Mouse (Mus musculus) neural tube, embryonic 11.5 days (tissue): ENCODE results near the gene Macrod2. TPM values are rescaled to one million over a fixed set of nuclear protein-coding genes. Genes with fewer than 3 reads are reported as not detected.

ENCODE experiments used
- ATAC-seq: fragments of 200-750 bp; cut with Nextera tagmentation; 2 replicates; pipeline ENCODE4 v1.8.0; 2017; ENCODE audit warnings: moderate number of reproducible peaks, mild to moderate bottlenecking, moderate TSS enrichment, moderate library complexity; ENCODE audit not compliant: insufficient read depth, low FRiP score, low TSS enrichment
- DNase-seq: peaks from one replicate; pipeline ENCODE4 v3.0.0-alpha.2; 2015; ENCODE audit warnings: low spot score
- H3K27ac ChIP-seq: fragments of 300-500 bp; sonication (generic); 2 replicates; pipeline ENCODE4 v1.5.1; 2014; ENCODE audit warnings: low read depth, mild to moderate bottlenecking, low read length
- H3K27me3 ChIP-seq: fragments of 300-500 bp; sonication (generic); 2 replicates; pipeline ENCODE4 v1.6.1; 2014; ENCODE audit warnings: mild to moderate bottlenecking, low read length, mixed read lengths; ENCODE audit not compliant: control insufficient read depth, insufficient read depth
- H3K36me3 ChIP-seq: fragments of 300-500 bp; sonication (generic); 2 replicates; pipeline ENCODE4 v1.6.1; 2014; ENCODE audit warnings: mild to moderate bottlenecking, low read length, moderate library complexity, mixed read lengths; ENCODE audit not compliant: control insufficient read depth, insufficient read depth
- H3K4me1 ChIP-seq: fragments of 300-500 bp; sonication (generic); 2 replicates; pipeline ENCODE4 v1.6.1; 2014; ENCODE audit warnings: low read length, mixed read lengths; ENCODE audit not compliant: control insufficient read depth, insufficient read depth
- H3K4me2 ChIP-seq: fragments of 300-500 bp; sonication (generic); 2 replicates; pipeline ENCODE4 v1.6.1; 2014; ENCODE audit warnings: low read depth, mild to moderate bottlenecking, moderate library complexity
- H3K4me3 ChIP-seq: fragments of 300-500 bp; sonication (generic); 2 replicates; pipeline ENCODE4 v1.5.1; 2014; ENCODE audit warnings: low read depth, low read length
- H3K9ac ChIP-seq: fragments of 300-500 bp; sonication (generic); 2 replicates; pipeline ENCODE4 v1.6.1; 2014; ENCODE audit warnings: mild to moderate bottlenecking, low read length
- H3K9me3 ChIP-seq: fragments of 300-500 bp; sonication (generic); 2 replicates; pipeline ENCODE4 v1.6.1; 2016; ENCODE audit warnings: low read length; ENCODE audit not compliant: control insufficient read depth
- WGBS: fragments of 180-500 bp; shearing (Covaris S2); extraction: QIAGEN DNeasy Blood & Tissue Kit; methylation state at CpG from one replicate; pipeline ENCODE4 v1.1.7; 2014; 5-methylcytosine and 5-hydroxymethylcytosine counted together
- polyA plus RNA-seq: library from polyadenylated mRNA; unstranded; fragments of >200 nt; fragmentation: Nextera tagmentation; extraction: Ambion mirVana; gene quantifications from 2 replicates; pipeline ENCODE4 v1.2.1, GENCODE M21; 2014

Gene Macrod2
- polyA plus RNA-seq, 1 experiment from 2014 or later, result 46.0 TPM

- 67% methylated on average over 1 of the region's 1 CpGs for WGBS
- ATAC-seq, result no peak
- no peak overlapping the region for H3K27ac ChIP-seq
These were observed 806.9 kb downstream of the Macrod2 start for GRCm38 (mm10) chr2:141202015-141202364.

GRCm38 (mm10) chr2:141211346-141211745 is 816.2 kb downstream of the Macrod2 start:
- Histone ChIP-seq H3K4me1 (no peaks in the 10 kb centered on the region), H3K9me3 (no peaks in the 10 kb centered on the region), H3K27me3 (no peaks in the 10 kb centered on the region), H3K9ac (no peak overlapping the region), H3K4me2 (no peak overlapping the region), H3K27ac (no peak overlapping the region), H3K36me3 (no peaks in the 10 kb centered on the region), H3K4me3 (no peak overlapping the region)
- WGBS, result 92% methylated on average over 5 of the region's 5 CpGs
- ATAC-seq (no peak), DNase-seq (no peak)

More at GRCm38 (mm10) chr2:141202015-141202364, 806.9 kb downstream of the Macrod2 start:
- H3K27me3 ChIP-seq, result no peaks in the 10 kb centered on the region
- no peak for DNase-seq
- no peak overlapping the region for H3K9ac ChIP-seq
- H3K4me1 ChIP-seq, result peaks cover 3% of the 10 kb centered on the region
- no peaks in the 10 kb centered on the region for H3K9me3 ChIP-seq
- H3K4me2 ChIP-seq, result no peak overlapping the region
- no peak overlapping the region for H3K4me3 ChIP-seq
- no peaks in the 10 kb centered on the region for H3K36me3 ChIP-seq

- 86% methylated on average over 2 of the region's 2 CpGs for WGBS
- DNase-seq, result no peak
- H3K9me3 ChIP-seq, result no peaks in the 10 kb centered on the region
- no peak for ATAC-seq
- H3K4me2 ChIP-seq, result no peak overlapping the region
- no peaks in the 10 kb centered on the region for H3K36me3 ChIP-seq
- no peaks in the 10 kb centered on the region for H3K4me1 ChIP-seq
- no peak overlapping the region for H3K27ac ChIP-seq
- H3K4me3 ChIP-seq, result no peak overlapping the region
- H3K9ac ChIP-seq, result no peak overlapping the region
- H3K27me3 ChIP-seq, result no peaks in the 10 kb centered on the region
These were observed 817.2 kb downstream of the Macrod2 start for GRCm38 (mm10) chr2:141212291-141212690.

- H3K4me2 ChIP-seq, result no peak overlapping the region
- H3K9me3 ChIP-seq, result no peaks in the 10 kb centered on the region
- no peaks in the 10 kb centered on the region for H3K27me3 ChIP-seq
- H3K9ac ChIP-seq, result no peak overlapping the region
- no peak for ATAC-seq
- no peaks in the 10 kb centered on the region for H3K36me3 ChIP-seq
- no peak overlapping the region for H3K27ac ChIP-seq
- H3K4me1 ChIP-seq, result no peaks in the 10 kb centered on the region
- 66% methylated on average over 2 of the region's 2 CpGs for WGBS
- H3K4me3 ChIP-seq, result no peak overlapping the region
- no peak for DNase-seq
These were observed 822.4 kb downstream of the Macrod2 start for GRCm38 (mm10) chr2:141217490-141217889.

GRCm38 (mm10) chr2:141217925-141218324 is 822.8 kb downstream of the Macrod2 start:
- H3K9ac ChIP-seq, result no peak overlapping the region
- no peaks in the 10 kb centered on the region for H3K27me3 ChIP-seq
- 91% methylated on average over 3 of the region's 3 CpGs for WGBS
- H3K4me1 ChIP-seq, result no peaks in the 10 kb centered on the region
- DNase-seq (no peak), ATAC-seq (no peak)
- no peak overlapping the region for H3K4me2 ChIP-seq
- H3K4me3 ChIP-seq, result no peak overlapping the region
- H3K36me3 ChIP-seq, result no peaks in the 10 kb centered on the region
- H3K27ac ChIP-seq, result no peak overlapping the region
- no peaks in the 10 kb centered on the region for H3K9me3 ChIP-seq

GRCm38 (mm10) chr2:141228809-141229208 is 833.7 kb downstream of the Macrod2 start:
- no peak for DNase-seq
- no peaks in the 10 kb centered on the region for H3K4me1 ChIP-seq
- 88% methylated on average over 1 of the region's 1 CpGs for WGBS

GRCm38 (mm10) chr2:141229820-141230219 is 834.7 kb downstream of the Macrod2 start:
- Histone ChIP-seq H3K4me3 (no peak overlapping the region), H3K9ac (no peak overlapping the region), H3K9me3 (no peaks in the 10 kb centered on the region), H3K4me1 (no peaks in the 10 kb centered on the region), H3K27ac (no peak overlapping the region), H3K36me3 (no peaks in the 10 kb centered on the region), H3K27me3 (no peaks in the 10 kb centered on the region), H3K4me2 (no peak overlapping the region)
- ATAC-seq (no peak), DNase-seq (no peak)
- 72% methylated on average over 6 of the region's 6 CpGs for WGBS

More at GRCm38 (mm10) chr2:141228809-141229208, 833.7 kb downstream of the Macrod2 start:
- Histone ChIP-seq H3K9me3 (no peaks in the 10 kb centered on the region), H3K27me3 (no peaks in the 10 kb centered on the region), H3K4me2 (no peak overlapping the region), H3K36me3 (no peaks in the 10 kb centered on the region), H3K27ac (no peak overlapping the region), H3K4me3 (no peak overlapping the region), H3K9ac (no peak overlapping the region)
- ATAC-seq, result no peak

GRCm38 (mm10) chr2:141231011-141231668 is 836.0 kb downstream of the Macrod2 start:
- Histone ChIP-seq H3K9ac (no peak overlapping the region), H3K4me2 (no peak overlapping the region), H3K27me3 (no peaks in the 10 kb centered on the region), H3K4me1 (no peaks in the 10 kb centered on the region), H3K27ac (no peak overlapping the region), H3K4me3 (no peak overlapping the region), H3K36me3 (no peaks in the 10 kb centered on the region), H3K9me3 (no peaks in the 10 kb centered on the region)
- DNase-seq, result no peak
- WGBS, result 40% methylated on average over 16 of the region's 16 CpGs
- ATAC-seq, result peak; percentile 63; the same call in 1 of the 2 replicates

GRCm38 (mm10) chr2:141234306-141234705 is 839.2 kb downstream of the Macrod2 start:
- WGBS, result 29% methylated on average over 8 of the region's 8 CpGs
- Histone ChIP-seq H3K4me2 (no peak overlapping the region), H3K9me3 (no peaks in the 10 kb centered on the region), H3K9ac (no peak overlapping the region), H3K36me3 (no peaks in the 10 kb centered on the region), H3K27ac (no peak overlapping the region), H3K4me3 (no peak overlapping the region), H3K27me3 (no peaks in the 10 kb centered on the region), H3K4me1 (no peaks in the 10 kb centered on the region)
- DNase-seq, result peak; percentile 44
- ATAC-seq, result no peak
